Mouse (Mus musculus): ENCODE data around the gene Psmg3. TPM values are rescaled to one million over a fixed set of nuclear protein-coding genes. Genes with fewer than 3 reads are reported as not detected.
A peak's percentile ranks its signal among the peaks of the same experiment; 100 is the strongest.

Gene Psmg3
- polyA plus RNA-seq (2015; fragmentation: Nextera tagmentation; extraction: Ambion mirVana) = 80.0 and 80.2 TPM in 2 replicates

DNA sequence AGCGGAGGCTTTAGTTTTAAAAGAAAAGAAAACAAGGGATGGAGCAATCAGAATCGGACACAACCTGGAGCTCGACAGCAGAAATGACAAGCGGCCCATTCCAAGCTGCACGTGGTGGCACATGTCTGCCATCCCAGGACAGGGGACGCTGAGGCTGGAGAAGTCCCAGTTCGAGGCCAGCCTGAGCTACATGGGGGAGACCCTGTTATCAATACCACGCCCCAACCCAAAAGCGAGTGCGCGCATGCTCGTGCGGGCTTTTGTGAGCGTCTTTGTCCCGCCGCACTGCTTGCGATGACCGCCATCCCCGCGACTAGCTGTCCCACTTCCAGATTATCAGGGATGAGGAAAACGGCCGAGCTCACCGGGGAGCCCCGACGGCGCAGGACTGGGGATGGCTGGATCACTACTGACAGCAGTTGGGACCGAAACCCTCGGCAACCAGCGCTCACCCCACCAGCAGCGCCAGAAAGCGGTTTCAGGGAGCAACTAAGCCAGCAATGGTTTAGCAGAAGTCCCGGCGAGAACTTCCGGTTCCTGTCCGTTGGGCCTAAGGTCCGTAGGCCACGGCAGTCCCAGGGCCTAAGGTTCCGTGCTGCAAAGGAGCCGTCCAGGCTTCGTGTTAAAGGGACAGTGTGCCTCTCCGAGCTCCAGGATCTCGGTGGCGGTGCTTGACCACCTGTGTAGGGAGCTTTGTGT lies at the start of gene Psmg3, which contains the start of gene Gm26938:
Gene Psmg3 (minus strand): TSS at position 529 of the 699 bp plus-strand sequence.
Gene Gm26938 (minus strand): TSS at position 51 of the 699 bp plus-strand sequence.
- no peaks in the 10 kb centered on the region for H3K9me3 ChIP-seq
- H3K9ac ChIP-seq = peak within 1 kb of the TSS; percentile 82
- H3K4me1 ChIP-seq (replicated peaks) = peaks cover 22% of the 10 kb centered on the region
- peak within 1 kb of the TSS; percentile 89 for H3K4me3 ChIP-seq (replicated peaks)
- peaks cover 13% of the 10 kb centered on the region; the same call in 1 of the 2 replicates for H3K36me3 ChIP-seq
- H3K4me2 ChIP-seq (replicated peaks) = peak within 1 kb of the TSS; percentile 85
- ATAC-seq = peak; percentile 72
- under 1% methylated on average over 43 of the region's 43 CpGs for WGBS
- peak within 1 kb of the TSS; percentile 81 for H3K27ac ChIP-seq
- no peaks in the 10 kb centered on the region for H3K27me3 ChIP-seq (replicated peaks)

DNA sequence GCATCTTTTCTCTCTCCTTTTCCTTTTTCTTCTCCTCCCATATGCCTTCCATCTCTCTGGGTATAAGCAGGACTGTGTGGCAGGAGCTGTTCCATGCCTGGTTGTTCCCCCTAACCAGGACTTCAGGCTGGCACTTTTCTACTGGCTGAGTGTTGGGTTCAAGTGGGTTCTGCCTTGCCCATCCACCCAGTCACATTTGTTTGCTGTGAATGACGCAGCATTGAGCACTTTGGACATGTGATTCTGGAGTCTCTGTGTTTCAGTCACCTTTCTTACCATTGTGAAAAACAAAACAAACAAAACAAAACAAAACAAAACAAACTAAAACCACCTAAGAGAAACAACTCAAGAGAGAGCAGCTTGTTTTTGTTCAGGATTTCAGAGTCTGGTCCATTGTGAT lies 44.8 kb upstream of the Psmg3 start:
- Histone ChIP-seq H3K4me1 (replicated peaks) (no peaks in the 10 kb centered on the region), H3K27ac (no peak overlapping the region), H3K9ac (no peak overlapping the region), H3K36me3 (no peaks in the 10 kb centered on the region), H3K9me3 (no peaks in the 10 kb centered on the region), H3K4me2 (replicated peaks) (no peak overlapping the region), H3K4me3 (replicated peaks) (no peak overlapping the region), H3K27me3 (replicated peaks) (no peaks in the 10 kb centered on the region)
- no peak for ATAC-seq
- 79% methylated on average over 1 of the region's 1 CpGs for WGBS

- Histone ChIP-seq H3K9ac (no peak overlapping the region), H3K9me3 (no peaks in the 10 kb centered on the region), H3K36me3 (no peaks in the 10 kb centered on the region), H3K27ac (no peak overlapping the region), H3K4me3 (replicated peaks) (no peak overlapping the region), H3K27me3 (replicated peaks) (no peaks in the 10 kb centered on the region), H3K4me1 (replicated peaks) (no peaks in the 10 kb centered on the region), H3K4me2 (replicated peaks) (no peak overlapping the region)
- 11% methylated on average over 4 of the region's 4 CpGs for WGBS
- no peak for ATAC-seq
Observed at GRCm38 (mm10) chr5:139870886-139871285, 44.2 kb upstream of the Psmg3 start.

DNA sequence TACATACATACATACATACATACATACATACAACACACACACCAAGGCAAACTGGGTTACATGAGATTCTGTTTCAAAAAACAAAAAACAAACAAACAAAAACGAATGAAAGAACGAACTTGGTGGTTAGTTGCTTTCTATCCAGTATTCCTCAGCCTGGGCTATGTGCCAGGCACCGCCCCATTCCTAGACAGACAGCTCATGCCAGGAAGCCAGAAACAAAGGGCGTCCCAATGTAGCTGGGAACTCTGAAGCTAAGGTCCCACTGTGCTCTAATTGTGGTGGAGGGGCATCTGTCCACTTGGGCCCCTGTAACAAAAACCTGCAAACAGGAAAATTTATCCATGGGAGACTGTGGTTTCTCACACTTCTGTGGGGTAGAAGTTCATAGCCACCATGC lies 36.1 kb upstream of the Psmg3 start:
- H3K9ac ChIP-seq = no peak overlapping the region
- H3K36me3 ChIP-seq = no peaks in the 10 kb centered on the region
- 50% methylated on average over 4 of the region's 4 CpGs for whole genome bisulfite sequencing
- ATAC-seq = no peak
- H3K27me3 ChIP-seq (replicated peaks) = no peaks in the 10 kb centered on the region
- H3K4me3 ChIP-seq (replicated peaks) = no peak overlapping the region
- no peaks in the 10 kb centered on the region for H3K4me1 ChIP-seq (replicated peaks)
- no peak overlapping the region for H3K27ac ChIP-seq
- no peaks in the 10 kb centered on the region for H3K9me3 ChIP-seq
- H3K4me2 ChIP-seq (replicated peaks) = no peak overlapping the region

- Histone ChIP-seq H3K4me1 (replicated peaks) (no peaks in the 10 kb centered on the region), H3K4me3 (replicated peaks) (no peak overlapping the region), H3K36me3 (no peaks in the 10 kb centered on the region), H3K9me3 (no peaks in the 10 kb centered on the region), H3K27ac (no peak overlapping the region), H3K27me3 (replicated peaks) (no peaks in the 10 kb centered on the region), H3K9ac (no peak overlapping the region), H3K4me2 (replicated peaks) (no peak overlapping the region)
- no peak for ATAC-seq
- 53% methylated on average over 15 of the region's 15 CpGs for WGBS
Observed at GRCm38 (mm10) chr5:139860328-139861104, 33.8 kb upstream of the Psmg3 start.

GRCm38 (mm10) chr5:139849626-139850320 lies 23.1 kb upstream of the Psmg3 start:
- H3K4me1 ChIP-seq (replicated peaks) = no peaks in the 10 kb centered on the region
- H3K9me3 ChIP-seq = no peaks in the 10 kb centered on the region; the same call in none of the 2 replicates
- no peak overlapping the region for H3K27ac ChIP-seq
- 76% methylated on average over 12 of the region's 12 CpGs for WGBS
- ATAC-seq = no peak
- H3K36me3 ChIP-seq = no peaks in the 10 kb centered on the region
- H3K9ac ChIP-seq = no peak overlapping the region
- no peaks in the 10 kb centered on the region for H3K27me3 ChIP-seq (replicated peaks)
- no peak overlapping the region for H3K4me3 ChIP-seq (replicated peaks)
- no peak overlapping the region for H3K4me2 ChIP-seq (replicated peaks)

- Histone ChIP-seq H3K9ac (no peak overlapping the region), H3K4me3 (replicated peaks) (no peak overlapping the region), H3K36me3 (no peaks in the 10 kb centered on the region), H3K4me1 (replicated peaks) (no peaks in the 10 kb centered on the region), H3K27ac (no peak overlapping the region), H3K9me3 (no peaks in the 10 kb centered on the region), H3K27me3 (replicated peaks) (no peaks in the 10 kb centered on the region; the same call in 1 of the 2 replicates), H3K4me2 (replicated peaks) (no peak overlapping the region)
- ATAC-seq = no peak
- 49% methylated on average over 3 of the region's 3 CpGs for WGBS
Observed at GRCm38 (mm10) chr5:139839142-139839541, 12.5 kb upstream of the Psmg3 start.

DNA sequence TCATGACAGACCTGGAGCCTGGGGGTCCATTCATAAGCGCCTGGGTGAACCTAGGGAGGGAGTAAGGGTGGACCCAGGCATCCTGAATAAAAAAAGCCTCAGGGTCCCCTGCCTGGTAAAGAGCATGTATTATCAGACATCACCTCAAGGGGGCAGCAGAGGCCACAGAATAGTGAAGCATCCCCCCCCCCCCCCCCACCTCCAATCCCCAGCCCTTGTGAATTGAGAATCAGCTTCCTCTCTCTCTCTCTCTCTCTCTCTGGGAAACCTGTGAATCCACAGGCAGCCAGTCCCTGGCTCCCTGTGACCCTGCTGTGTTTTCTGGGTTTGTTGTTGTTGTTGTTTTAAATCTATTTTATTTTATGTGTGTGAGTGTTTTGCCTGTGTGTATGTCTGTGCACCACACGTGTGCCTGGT lies 11.8 kb upstream of the Psmg3 start:
- H3K36me3 ChIP-seq = no peaks in the 10 kb centered on the region
- H3K4me3 ChIP-seq (replicated peaks) = no peak overlapping the region
- H3K9me3 ChIP-seq = no peaks in the 10 kb centered on the region
- H3K9ac ChIP-seq = no peak overlapping the region
- H3K4me2 ChIP-seq (replicated peaks) = no peak overlapping the region
- no peak overlapping the region for H3K27ac ChIP-seq
- ATAC-seq = peak; percentile 34; the same call in 1 of the 2 replicates
- H3K4me1 ChIP-seq (replicated peaks) = no peaks in the 10 kb centered on the region
- H3K27me3 ChIP-seq (replicated peaks) = no peaks in the 10 kb centered on the region; the same call in 1 of the 2 replicates
- 17% methylated on average over 2 of the region's 2 CpGs for WGBS

GRCm38 (mm10) chr5:139835706-139836105 lies 9.0 kb upstream of the Psmg3 start:
- Histone ChIP-seq H3K27ac (no peak overlapping the region), H3K36me3 (no peaks in the 10 kb centered on the region), H3K9ac (no peak overlapping the region), H3K9me3 (no peaks in the 10 kb centered on the region), H3K4me1 (replicated peaks) (no peaks in the 10 kb centered on the region), H3K4me2 (replicated peaks) (no peak overlapping the region), H3K4me3 (replicated peaks) (no peak overlapping the region), H3K27me3 (replicated peaks) (no peaks in the 10 kb centered on the region; the same call in 1 of the 2 replicates)
- 87% methylated on average over 7 of the region's 7 CpGs for WGBS
- no peak for ATAC-seq

GRCm38 (mm10) chr5:139832125-139832524 lies 5.4 kb upstream of the Psmg3 start:
- H3K4me1 ChIP-seq (replicated peaks) = no peaks in the 10 kb centered on the region

DNA sequence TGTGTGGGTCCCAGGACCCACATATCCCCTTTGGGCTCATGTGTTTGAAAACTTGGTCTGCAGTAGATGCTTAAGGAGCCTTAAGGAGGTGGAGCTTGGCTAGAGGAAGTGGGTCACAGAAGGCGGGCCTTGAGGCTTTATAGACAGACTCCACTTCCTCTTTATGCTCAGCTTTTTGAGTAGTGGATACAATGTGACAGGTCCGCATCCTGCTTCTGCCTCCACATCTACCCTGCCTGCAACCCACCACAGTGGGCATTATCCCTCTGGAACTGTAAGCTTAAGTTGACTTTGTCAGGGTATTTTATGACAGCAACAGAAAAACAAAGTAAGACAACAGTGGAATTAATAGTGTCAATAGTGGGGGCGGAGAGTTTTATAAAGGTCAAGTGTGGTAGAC lies 4.0 kb upstream of the Psmg3 start:
- Histone ChIP-seq H3K27me3 (replicated peaks) (no peaks in the 10 kb centered on the region), H3K9ac (no peak overlapping the region), H3K36me3 (no peaks in the 10 kb centered on the region), H3K9me3 (no peaks in the 10 kb centered on the region), H3K4me3 (replicated peaks) (no peak overlapping the region), H3K4me1 (replicated peaks) (peaks cover 5% of the 10 kb centered on the region), H3K4me2 (replicated peaks) (no peak overlapping the region), H3K27ac (no peak overlapping the region)
- 81% methylated on average over 3 of the region's 3 CpGs for WGBS
- ATAC-seq = no peak

More at GRCm38 (mm10) chr5:139832125-139832524, 5.4 kb upstream of the Psmg3 start:
- no peak overlapping the region for H3K27ac ChIP-seq
- no peaks in the 10 kb centered on the region; the same call in 1 of the 2 replicates for H3K27me3 ChIP-seq (replicated peaks)
- ATAC-seq = no peak
- no peaks in the 10 kb centered on the region for H3K36me3 ChIP-seq
- no peak overlapping the region for H3K4me3 ChIP-seq (replicated peaks)
- H3K9me3 ChIP-seq = no peaks in the 10 kb centered on the region
- no peak overlapping the region for H3K9ac ChIP-seq
- no peak overlapping the region for H3K4me2 ChIP-seq (replicated peaks)
- 77% methylated on average over 7 of the region's 7 CpGs for WGBS

GRCm38 (mm10) chr5:139829384-139829783 lies 2.7 kb upstream of the Psmg3 start:
- H3K9ac ChIP-seq = no peak overlapping the region
- no peak for ATAC-seq

More at GRCm38 (mm10) chr5:139829384-139829783, 2.7 kb upstream of the Psmg3 start:
- Histone ChIP-seq H3K4me1 (replicated peaks) (peaks cover 11% of the 10 kb centered on the region), H3K27ac (no peak overlapping the region), H3K36me3 (no peaks in the 10 kb centered on the region), H3K4me3 (replicated peaks) (no peak overlapping the region), H3K9me3 (no peaks in the 10 kb centered on the region), H3K27me3 (replicated peaks) (no peaks in the 10 kb centered on the region), H3K4me2 (replicated peaks) (no peak overlapping the region)
- 78% methylated on average over 13 of the region's 13 CpGs for WGBS

All from intestine, embryonic 15.5 days (tissue).